Mouse (Mus musculus) ZHBTc4 (cell line): ENCODE measurements around the gene Ccdc162.

ENCODE experiments used
- DNase-seq: peaks from one replicate; pipeline ENCODE4 v3.0.0-alpha.2; 2011; ENCODE audit warnings: low read depth, low spot score

Gene Ccdc162

DNA sequence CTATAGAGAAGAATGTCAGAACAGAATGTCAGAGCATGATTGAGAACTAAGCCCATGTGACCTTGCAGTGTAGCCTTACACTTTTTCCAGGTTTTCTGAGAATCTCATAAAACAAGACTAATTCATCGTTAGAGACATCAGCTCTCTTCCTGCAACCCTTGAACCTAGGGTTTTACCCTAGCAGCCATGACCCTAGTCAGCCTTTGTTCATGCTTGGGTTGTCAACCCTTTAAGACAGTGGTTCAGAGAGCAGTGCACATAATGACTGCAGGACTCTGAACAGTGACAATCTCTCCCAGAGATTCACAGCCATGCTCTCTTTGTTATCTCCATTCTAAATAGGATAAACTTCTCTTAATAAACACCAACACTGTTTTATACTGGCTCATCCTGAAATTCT, 137.9 kb downstream of the Ccdc162 start:
- DNase-seq, result no peak

DNA sequence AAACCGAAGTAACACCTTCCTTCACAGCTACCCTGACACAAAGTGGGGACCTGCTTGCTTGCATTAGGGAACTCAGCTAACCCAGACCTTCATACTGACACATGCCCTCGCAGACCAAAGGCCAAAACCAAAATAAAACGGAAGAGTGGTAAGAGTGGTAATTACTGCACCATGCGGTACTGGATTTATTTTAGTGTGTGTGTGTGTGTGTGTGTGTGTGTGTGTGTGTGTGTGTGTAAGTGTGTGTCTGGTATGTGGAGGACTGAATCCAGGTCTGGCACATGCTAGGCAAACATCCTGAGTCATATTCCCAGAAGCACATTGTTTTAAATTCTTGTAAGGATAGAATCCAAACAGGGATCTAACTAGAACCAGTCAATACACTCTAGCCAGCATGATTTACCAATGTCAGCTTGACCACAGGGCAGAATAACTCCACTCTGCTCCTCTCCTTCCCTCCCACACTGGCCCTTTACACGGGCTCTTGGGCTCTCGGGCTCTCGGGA, 140.1 kb downstream of the Ccdc162 start:
- DNase-seq, result no peak

DNA sequence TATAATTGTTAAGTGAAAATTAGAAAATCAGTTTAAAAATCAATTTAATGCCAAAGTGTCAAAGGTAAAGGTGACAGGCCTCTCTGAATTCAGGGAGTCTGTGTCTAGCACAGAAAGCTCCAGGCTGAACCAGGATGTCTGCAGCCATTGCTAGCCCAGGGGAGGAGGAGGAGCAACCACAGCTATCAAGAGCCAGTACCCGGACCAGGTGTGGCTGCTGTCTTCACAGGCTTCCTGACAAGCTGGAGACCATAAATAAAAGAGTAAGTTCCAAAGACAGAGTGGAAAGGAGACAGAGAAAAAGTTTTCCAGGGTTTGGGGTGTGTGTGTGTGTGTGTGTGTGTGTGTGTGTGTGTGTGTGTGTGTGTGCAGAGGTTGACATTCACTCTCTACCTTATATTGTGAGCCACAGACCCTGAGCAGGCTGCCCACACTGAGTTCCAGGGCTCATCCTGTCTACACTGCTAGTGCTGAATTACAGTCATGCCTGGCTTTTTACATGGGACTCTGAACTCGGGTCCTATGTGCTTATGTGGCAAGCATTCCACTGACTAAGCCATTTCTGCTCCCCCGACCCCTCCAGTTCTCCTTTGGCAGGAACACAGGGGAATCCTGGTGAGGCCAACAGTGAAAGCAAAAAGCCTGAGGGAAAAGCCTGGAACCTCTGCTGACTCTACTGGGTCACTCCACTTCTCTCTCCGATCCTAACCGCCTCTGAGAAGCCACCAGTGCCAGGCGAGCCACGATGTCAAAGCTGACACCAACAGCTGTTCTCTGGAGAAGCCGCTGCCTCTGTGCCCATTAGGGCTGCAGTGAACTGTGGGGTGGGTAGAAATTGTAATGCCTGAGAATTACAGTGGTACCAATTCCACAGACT, 140.7 kb downstream of the Ccdc162 start:
- DNase-seq, result no peak

DNA sequence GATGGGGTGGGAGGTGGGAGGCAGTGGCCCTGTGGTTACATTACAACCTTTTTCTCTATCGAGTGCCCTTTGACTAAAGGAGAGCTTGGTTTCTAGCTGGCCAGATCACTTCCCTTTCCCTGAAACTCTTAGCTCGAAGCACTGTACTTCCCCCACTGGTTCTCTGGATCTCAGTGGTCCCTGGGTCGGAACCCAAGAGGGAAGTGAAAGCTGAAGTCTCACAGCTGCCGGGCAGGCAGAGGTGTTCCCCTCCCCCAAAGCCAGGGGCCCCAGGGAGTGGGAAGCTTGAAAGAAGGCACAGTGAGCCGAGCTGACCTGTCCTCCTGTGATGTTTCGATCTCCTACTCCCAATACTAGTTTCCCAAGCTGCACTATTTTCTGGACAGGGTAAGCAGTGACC, 143.2 kb downstream of the Ccdc162 start:
- DNase-seq, result no peak

DNA sequence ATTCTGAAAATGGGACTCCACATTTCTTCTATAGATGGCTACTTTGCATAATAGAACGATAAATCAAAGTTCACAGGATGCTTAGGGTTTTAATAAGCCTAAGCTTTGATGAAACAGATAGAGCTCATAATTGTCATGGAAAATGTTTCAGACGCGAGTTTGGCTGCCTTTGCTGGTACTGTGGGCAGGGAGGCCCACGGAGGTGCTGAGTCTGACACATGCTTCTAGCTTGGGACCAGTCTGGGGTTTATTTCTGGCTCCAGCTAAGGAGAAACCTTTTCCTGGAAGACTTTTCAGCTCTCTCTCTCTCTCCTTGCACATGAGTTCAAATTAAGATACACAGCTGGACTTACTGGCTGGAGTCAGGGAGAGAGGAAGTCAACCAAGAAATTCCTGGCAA, 144.2 kb downstream of the Ccdc162 start:
- no peak for DNase-seq

DNA sequence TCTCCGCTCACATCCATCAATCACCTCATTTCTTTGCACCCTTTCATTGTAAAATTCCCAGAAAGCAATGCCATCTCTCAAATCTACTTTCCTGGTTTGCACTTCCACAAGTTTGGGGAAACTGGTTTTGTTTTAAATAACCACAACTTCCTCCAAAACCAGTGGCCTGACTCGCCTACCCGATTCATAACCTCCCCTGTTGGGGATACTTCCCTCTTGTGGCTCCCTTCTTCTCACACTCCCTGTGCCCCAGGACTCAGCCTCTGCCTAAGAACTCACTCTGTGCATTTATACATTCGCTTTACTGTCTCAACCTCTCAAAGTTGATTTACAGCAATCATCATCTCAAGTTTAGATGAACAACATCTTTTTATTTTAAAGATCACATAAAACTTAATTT, 145.4 kb downstream of the Ccdc162 start:
- DNase-seq, result no peak

DNA sequence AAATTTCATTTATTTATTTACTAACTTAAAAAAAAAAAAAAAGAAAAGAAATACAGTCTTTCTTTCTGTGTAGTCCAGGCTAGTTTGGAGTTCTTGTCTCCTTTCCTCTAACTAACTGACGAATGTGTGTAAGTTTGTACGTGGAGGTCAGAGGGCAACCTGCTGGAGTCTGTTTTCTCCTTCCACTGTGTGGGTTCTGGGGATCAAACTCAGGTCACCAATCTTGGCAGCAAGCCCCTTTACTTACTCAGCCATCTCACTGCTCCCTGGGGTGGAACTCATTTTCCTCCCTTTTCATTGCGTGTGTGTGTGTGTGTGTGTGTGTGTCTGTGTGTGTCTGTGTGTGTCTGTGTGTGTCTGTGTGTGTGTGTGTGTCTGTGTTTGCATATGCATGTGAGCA, 148.1 kb downstream of the Ccdc162 start:
- no peak for DNase-seq

DNA sequence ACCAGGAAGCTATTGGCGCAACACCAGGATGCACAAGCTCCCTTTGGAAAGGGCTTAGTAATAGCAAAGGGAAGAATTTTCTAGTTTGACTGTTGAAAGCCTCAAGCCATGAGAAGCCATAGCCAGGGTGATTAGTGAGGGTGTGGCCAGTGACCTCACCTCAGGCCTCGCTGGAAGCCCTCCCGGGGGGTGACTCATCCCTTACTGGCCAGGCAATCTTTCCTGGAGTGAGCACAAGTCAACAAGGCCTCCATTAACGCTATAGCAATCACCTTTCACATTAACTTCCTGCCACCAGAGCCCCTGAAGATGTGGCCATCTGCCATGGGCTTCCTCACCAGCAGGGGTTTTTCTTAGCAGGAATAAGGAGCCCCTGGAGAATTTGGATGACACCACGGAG, 151.3 kb downstream of the Ccdc162 start:
- DNase-seq, result no peak

DNA sequence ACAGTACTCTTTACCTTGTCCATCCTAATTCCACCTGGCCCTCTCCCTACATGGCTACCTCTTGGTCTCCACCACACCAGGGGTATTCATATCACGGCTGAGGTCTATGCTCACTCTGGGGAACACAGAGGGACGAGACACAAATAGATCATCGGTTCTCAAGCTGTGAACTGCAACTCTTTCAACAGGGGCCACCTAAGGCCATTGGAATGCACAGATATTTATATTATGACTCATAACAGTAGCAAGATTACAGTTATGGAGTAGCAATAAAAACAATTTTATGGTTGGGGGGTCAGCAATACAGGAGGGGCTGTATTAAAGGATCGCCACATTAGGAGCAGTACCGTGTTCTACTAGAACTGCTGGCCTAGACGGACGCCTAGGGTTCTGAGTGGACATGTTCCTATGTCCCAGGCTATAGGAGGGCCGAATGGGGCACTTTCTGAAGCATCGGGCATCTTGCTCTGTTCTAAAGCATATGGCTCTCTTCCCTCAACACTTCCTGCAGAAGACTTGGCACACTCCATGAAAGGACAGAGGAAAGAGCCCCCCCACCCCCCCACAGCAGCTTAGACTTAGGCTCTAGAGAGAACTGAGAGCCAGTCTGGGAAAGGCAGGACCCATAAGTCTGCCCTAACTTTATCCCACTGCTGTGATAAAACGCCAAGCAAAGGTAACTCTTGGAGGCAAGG, 154.6 kb downstream of the Ccdc162 start:
- DNase-seq, result no peak

DNA sequence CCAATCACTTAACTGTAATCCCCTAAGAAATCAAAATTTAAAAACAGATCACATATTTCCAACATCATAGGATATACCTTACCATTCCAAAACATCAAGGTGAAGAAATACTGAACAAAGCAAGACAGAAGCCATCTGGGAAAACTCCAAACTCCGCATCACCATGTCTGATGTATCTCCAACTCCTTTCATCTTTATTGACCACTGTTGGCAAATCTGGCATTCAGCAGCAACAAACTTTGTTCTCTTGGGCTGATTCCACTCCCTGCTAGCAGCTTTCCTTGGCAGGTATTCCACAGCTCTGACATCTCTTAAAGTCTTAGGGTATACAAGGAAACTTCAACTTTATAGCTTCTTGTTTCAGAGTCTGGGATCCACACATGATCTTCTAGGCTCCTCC, 158.0 kb downstream of the Ccdc162 start:
- no peak for DNase-seq

DNA sequence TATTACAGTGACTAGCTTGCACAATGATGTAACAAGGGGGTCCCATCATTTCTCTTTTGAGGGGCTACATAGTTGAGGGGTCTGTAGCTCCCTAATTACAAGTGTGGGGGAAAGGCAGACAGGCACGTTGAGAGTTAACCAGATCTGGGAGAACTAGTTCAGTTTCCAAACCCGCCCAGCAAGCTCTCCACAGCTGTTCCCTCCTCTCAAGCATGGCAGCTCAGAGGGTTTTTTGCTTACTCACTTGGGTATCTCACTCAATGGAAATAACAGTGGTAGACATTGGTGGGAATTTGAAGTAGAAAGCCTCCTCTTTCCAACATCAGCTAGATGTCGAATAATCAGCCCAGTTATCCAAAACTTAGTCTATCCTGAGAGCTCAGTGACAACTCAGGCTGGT, 161.4 kb downstream of the Ccdc162 start:
- DNase-seq, result no peak

DNA sequence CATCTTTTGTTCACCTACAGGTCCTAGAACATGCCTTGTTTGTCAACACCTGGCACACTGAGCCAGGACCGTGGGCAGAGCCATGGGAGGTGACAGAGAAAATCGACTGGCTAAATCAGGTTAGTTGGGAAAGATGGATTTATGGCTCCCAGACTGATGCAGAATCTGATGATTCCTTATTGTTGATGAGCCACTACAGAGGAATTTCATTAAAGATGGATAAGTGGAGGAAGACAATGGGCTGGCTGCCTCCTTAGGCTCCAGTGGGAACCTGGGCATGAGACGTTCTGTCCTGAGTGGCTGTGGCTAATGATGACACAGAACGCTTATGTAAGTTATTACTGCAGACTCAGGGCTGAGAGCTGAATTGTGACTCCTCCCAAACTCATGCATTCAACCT, 162.7 kb downstream of the Ccdc162 start:
- no peak for DNase-seq

DNA sequence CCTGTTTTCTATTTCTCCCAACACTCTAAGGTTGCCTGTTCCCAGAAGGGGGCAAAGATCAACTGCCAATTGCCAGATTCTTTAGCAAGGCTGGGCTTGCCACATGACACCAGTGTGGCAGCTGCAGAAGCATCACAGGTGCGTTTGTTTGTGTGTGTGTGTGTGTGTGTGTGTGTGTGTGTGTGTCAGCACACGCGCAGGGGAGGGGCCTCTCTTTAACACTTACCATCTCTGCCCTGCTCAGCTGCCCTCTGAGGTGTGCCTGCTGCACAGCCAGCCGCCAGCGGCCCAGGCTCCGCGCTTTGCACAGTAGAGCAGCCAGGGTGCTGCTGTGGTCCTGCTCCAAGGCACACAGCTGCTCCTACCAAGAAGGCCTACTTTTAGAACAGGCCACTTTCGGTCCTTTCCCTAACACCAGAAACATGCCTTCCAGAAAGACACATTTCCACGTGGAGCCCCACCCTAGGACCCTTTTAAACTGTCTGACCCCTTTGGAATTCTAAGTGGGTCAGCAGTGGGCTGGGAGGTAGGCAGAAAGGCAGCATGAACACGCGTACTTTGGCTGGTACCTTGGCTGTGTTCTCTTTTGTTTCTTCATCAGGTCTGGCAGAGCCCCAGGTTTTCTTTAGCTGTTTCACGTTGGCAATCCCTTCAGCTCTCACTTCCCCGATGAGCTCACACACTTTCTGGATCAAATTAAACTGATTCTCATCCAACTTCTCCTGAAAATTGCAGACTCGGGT, 163.4 kb downstream of the Ccdc162 start:
- peak; percentile 25 for DNase-seq

DNA sequence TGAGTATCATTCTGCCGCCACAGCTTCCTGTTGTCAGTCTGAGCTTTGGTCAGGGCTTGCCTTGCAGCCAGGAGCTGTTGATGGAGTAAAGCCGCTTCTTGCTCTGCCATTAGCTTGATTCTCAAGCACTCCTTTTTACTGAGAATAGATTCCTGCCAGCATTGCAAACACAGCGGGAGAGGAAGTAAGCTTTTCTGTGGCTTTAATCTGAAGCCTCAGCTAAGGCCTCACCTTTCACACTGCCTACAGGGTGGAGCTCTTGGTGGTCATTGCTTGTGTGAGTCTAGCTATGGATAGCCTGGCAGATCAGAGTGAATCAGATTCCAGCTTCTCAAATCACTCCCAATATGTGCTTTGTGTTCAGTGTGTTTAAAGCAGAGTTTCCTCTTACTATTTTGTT, 164.1 kb downstream of the Ccdc162 start:
- peak; percentile 68 for DNase-seq

DNA sequence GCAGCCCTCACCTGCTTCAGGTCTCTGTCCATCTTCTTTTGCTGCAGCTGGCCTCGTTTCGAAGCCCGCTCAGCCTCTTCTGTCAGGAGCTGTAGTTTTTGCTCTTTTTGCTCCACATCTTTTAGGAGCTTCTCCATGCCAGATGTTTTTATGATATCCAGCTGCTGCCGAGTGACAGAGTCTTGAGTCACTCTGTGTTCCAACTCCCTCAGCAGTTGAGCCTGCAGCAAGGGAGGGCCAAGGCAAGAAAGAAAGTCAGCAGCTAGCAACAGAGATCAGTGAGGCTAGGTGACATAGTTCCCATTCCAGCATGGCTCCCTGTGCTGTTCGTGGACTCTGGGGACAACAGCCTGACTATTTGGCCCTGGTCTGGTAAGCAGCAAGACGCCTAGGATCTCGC, 165.7 kb downstream of the Ccdc162 start:
- DNase-seq, result no peak

DNA sequence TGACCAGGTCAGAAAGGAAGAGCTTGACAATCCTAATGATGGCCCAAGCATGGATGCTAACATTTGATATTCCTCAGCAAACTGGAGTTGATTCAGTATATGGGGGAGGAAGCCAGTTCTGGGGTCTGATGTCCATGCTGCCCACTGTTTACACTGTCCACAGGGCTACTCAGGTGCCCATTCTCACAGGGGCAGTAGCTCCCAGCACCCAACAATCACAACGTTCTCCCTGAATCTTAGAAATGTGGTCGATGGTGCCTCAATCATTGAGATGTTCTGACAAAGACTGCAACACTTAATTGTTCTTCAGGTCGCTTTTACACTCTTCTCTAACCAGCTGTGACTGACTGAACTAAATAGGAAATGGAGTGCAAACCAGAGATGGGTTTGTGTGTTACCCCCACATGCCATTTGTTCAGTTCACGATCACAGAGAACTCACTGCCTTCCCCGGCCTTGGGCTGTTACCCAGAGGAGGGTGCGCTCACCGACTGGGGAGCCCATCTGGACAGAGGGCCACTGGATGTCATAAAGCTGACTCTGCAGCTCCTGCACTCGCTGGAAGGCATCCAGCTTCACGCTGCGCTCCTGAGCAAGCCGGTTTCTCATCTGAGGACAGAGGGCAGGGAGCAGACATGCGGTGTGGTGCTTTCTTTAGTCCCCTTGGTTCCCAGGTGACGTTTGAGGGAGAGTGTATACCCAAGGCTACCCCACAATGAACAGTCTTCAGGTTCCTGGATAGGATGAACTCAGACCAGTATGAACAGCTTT, 169.9 kb downstream of the Ccdc162 start:
- DNase-seq, result no peak

DNA sequence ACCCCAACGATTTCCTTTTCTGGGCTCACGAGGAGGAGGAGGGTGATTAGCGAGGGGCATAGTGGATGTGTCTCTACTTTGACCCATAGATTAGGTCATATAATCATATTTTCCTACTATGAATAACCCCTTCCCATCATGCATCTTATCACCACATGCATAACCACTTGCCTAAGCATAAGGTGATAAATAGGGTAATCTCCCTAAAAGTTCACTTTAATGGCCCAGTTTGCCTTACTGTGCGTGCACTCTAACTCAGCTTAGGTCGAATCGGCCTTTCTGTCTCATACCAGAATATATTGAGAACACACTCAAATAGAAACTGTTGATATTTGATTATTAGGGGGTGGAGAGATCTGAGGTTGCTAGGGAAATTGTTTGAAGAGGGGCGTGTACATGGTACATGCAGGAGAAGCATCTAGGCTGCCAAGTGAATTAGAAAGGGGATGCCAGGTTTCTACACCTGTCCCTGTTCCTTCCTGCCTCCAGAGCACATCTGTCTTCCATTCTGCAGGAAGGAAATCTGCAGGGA, 171.1 kb downstream of the Ccdc162 start:
- no peak for DNase-seq

DNA sequence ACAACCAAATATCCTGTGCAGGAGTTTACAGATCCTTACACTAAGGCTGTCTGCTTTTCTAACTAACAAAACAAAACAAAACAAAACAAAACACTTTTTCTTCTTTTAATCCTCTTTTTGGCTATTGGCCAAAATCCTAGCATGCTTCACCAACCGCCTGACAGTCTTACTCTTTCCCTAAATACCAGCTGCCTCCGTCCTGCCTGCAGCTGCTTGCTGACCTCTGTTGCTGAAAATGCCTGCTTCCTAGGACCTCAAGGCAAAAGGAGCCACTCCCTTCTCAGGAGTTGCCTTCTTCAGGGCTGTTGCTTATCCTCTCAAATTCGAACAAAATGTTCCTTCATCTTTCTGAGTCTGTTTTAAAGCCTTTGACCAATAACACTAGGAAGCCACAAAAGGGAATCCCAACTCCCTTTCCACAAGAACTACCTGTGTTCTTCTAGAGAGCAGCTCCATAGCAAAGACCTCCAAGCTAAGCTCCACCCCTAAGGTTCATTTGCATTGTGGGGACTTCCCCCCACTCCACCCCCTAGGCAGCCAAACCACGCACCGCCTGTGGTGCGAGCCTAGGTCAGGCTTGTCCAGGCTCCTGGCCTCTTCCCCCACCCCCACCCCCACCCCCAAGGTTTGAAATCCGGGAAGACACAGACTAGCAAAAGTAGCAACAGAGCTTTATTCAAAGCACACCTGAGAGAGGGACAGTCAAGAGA, 171.8 kb downstream of the Ccdc162 start:
- peak; percentile 76 for DNase-seq

DNA sequence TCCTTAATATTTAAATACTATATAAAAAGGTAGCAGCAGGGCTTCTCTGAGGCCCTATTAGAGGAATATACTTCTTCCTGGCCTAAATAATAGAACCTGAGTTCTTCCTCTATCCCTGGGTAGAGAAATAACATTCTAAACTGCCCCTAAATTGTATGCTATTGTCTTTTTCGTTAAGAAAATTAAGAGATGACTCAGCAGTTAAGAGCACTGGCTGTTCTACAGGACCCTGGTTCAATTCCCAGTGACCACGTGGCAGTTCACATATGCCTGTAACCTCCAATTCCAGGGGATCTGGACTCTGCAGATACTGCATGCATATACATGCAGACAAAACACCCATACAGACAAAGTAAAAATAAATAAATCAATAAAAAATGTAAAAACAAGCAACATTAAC, 172.6 kb downstream of the Ccdc162 start:
- DNase-seq, result no peak

DNA sequence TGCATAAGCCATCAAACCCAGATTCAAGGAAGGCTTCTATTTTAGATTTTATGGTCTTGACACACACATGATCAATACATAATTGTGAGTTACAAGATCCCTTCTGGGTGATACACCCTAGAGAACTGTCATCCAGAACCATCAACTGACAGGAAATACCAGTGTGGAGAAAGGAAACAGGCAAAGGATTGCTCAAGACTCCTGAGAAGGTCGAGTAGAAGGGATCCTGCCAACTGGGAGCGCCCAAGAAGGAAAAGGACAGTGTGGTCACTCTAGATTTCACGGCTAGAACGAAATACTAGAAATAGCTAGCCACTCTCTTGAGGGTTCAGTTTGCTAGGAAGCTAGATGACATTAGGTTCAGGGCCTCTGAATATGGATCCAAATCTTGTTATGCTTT, 173.0 kb downstream of the Ccdc162 start:
- DNase-seq, result no peak

DNA sequence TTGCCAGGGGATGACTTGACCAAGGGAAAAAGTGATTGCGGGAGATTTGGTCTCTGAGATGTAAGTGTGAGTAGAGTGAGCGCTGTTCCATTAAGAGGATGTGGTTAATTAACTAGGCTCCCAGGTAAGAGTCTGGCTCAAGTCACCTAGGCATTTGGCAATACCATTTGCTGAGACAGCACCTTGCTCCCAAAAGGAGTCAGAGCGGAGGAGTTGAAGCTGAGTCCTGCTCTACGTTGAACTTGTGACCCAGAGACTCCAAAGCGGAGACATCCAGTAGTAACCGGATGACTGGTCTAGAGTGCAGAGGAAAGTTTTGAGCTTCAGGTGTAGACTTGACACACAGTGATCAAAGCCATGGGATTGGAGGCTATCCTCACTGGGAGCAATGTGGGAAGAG, 174.4 kb downstream of the Ccdc162 start:
- peak; percentile 18 for DNase-seq
